Mouse (Mus musculus) large intestine, adult 2 months (tissue): ENCODE results near the gene Gnl1. TPM values are rescaled to one million over a fixed set of nuclear protein-coding genes. Genes with fewer than 3 reads are reported as not detected.
A peak's percentile ranks its signal among the peaks of the same experiment; 100 is the strongest.
"Not testable (repeated sequence)": the region's sequence is repeated elsewhere in the genome, so short reads cannot be mapped to it uniquely, and the experiment has no call there.

Source experiments
- DNase-seq: peaks from one replicate; pipeline ENCODE4 v3.0.0-alpha.2; 2012; ENCODE audit warnings: low read depth, low spot score
- WGBS: fragments of 180-500 bp; shearing (Covaris S2); methylation state at CpG from one replicate; pipeline ENCODE4 v1.1.7; 2018; 5-methylcytosine and 5-hydroxymethylcytosine counted together
- polyA plus RNA-seq: library from polyadenylated mRNA; depleted of rRNA; stranded (reverse); fragments of >200 nt; gene quantifications from 2 replicates; pipeline ENCODE4 v1.2.3, GENCODE M21; 2012

Gene Gnl1
- polyA plus RNA-seq, 1 experiment, result 23.6 TPM

- no peak for DNase-seq
- 95% methylated on average over 9 of the region's 9 CpGs for WGBS
These were observed 42.4 kb downstream of the Gnl1 start for GRCm38 (mm10) chr17:36022098-36022497.

- no peak for DNase-seq
- 88% methylated on average over 6 of the region's 6 CpGs for WGBS
These were observed 43.3 kb downstream of the Gnl1 start for GRCm38 (mm10) chr17:36022922-36023321.

GRCm38 (mm10) chr17:36023710-36024654 lies 44.3 kb downstream of the Gnl1 start:
- 33% methylated on average over 9 of the region's 9 CpGs for WGBS
- no peak for DNase-seq

GRCm38 (mm10) chr17:36025197-36025596 lies 45.5 kb downstream of the Gnl1 start:
- 92% methylated on average over 5 of the region's 5 CpGs for WGBS
- no peak for DNase-seq

GRCm38 (mm10) chr17:36025901-36026300 lies 46.2 kb downstream of the Gnl1 start:
- no peak for DNase-seq
- 82% methylated on average over 4 of the region's 4 CpGs for WGBS

DNA sequence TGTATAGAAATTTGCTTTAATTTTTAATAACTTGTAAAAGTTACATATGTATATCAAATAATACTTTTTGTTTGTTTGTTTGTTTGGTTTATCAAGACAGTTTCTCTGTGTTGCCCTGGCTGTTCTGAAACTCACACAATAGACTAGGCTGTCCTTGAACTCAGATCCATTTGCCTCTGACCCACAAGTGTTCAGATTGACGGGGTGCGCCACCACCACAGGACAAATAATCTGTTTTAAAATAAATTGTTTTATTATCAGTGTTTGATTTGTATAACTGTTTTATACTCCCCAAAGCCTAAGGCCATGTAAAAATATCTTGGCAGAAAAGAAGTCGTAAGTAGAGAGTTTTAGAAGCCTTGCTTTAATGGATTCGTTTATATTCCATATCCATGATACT lies 48.0 kb downstream of the Gnl1 start:
- WGBS, result 68% methylated on average over 4 of the region's 4 CpGs
- no peak for DNase-seq

- WGBS, result 95% methylated on average over 7 of the region's 7 CpGs
- DNase-seq, result no peak
These were observed 49.4 kb downstream of the Gnl1 start for GRCm38 (mm10) chr17:36028879-36029619.

DNA sequence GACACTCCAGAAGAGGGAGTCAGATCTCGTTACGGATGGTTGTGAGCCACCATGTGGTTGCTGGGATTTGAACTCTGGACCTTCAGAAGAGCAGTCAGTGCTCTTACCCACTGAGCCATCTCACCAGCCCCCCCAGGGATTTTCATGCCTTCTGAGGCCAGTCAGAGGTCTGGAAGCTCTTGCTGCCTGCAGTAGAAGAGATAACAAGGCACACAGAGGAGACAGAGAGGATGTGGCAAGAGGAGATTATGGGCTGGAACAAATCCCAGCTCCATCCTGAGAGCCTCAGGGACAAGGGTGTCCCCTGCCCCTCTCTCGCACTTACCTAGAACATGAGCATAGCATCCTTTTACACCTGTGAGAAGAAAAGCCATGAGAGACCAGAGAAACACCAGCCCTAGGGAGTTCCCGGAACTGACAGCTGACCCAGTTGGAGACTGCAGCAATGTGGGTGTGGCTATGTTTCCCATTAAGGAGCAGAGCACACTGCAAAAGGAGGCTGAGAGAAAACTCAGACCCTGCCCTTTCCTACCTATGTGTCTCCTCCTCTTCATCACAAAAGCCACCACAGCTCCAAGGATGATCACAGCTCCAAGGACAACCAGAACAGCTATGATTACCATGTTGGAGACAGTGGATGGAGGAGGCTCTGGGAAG lies 50.5 kb downstream of the Gnl1 start:
- WGBS, result 58% methylated on average over 4 of the region's 4 CpGs
- not testable (repeated sequence) for DNase-seq

DNA sequence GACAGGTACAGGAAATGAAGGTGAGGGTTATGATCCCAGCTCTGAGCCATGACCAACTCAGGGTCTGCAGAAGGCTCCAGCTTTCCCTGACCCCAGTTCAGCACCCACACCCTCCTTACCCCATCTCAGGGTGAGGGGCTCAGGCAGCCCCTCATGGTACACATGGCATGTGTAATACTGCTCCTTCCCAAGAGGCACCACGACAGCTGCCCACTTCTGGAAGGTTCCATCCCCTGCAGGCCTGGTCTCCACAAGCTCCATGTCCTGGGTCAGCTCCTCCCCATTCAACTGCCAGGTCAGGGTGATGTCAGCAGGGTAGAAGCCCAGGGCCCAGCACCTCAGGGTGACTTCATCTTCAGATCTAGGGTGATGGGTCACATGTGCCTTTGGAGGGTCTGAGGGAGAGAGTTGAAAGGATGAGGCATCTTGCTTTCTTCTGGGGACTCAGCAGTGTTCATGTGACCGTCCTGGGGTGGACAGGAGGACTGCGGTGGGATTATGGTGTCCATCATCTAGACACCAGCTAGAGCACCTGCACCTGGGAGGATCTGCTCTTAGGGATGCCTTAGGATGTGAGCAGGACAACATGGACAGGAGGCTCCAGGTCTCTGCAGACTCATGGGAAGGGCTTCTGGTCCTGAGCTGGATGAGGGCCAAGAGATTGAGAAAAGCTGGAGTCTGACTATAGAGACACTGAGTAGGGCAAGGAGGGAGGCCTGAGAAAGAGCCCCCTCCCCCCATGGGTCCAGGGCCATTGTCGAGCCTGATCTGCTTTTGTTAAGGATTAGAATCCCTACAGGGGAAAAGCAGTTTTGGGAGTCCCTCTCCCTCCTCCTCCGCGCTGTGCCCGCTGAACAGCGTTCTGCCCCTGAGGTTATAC lies 51.3 kb downstream of the Gnl1 start:
- WGBS, result 71% methylated on average over 8 of the region's 8 CpGs
- DNase-seq, result not testable (repeated sequence)

DNA sequence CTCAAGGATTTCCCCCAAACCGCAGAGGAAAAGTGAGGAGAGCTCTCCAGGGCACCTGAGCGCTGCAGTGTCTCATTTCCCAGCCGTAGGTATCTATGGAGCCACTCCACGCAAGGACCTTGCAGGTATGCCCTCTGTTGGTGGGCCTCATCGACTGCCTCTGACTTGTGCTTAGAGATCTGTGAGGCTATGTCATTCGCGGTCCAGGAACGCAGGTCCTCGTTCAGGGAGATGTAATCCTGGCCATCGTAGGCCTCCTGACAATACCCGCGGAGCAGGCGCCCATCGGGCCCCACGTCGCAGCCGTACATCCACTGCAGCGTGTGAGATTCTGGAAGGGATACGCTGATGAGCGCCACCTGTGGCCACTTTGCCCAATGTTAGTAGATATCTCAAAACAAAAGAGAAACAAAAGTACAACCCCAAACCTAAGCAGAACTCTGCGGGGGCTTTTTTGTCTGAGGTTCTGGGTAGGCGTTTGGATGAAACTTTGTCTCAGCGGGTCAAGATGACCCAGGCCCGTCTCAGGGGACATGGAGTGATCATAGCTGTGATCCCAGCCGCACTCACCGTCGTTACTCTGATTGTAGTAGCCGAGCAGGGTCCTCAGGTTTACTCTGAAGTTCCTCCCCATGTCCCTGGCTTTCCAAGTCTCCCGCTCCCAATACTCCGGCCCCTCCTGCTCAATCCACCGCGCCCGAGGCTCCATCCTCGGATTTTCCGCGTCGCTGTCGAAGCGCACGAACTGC lies 52.1 kb downstream of the Gnl1 start:
- DNase-seq, result not testable (repeated sequence)
- 1% methylated on average over 40 of the region's 40 CpGs for WGBS

GRCm38 (mm10) chr17:36032351-36032875 lies 52.8 kb downstream of the Gnl1 start, which contains the start of gene H2-T23:
Gene H2-T23 (minus strand): TSS chr17:36032855.
- peak; percentile 68 for DNase-seq
- WGBS, result under 1% methylated on average over 25 of the region's 25 CpGs

GRCm38 (mm10) chr17:36034524-36034923 lies 54.9 kb downstream of the Gnl1 start:
- DNase-seq, result not testable (repeated sequence)
- WGBS, result 25% methylated on average over 3 of the region's 3 CpGs

GRCm38 (mm10) chr17:36035010-36035638 lies 55.5 kb downstream of the Gnl1 start:
- WGBS, result 8% methylated on average over 3 of the region's 3 CpGs
- not testable (repeated sequence) for DNase-seq

- not testable (repeated sequence) for DNase-seq
- WGBS, result 84% methylated on average over 13 of the region's 13 CpGs
These were observed 56.5 kb downstream of the Gnl1 start for GRCm38 (mm10) chr17:36036126-36036525.
